Mouse (Mus musculus): Measurements from ENCODE around the gene Mterf4.

Gene Mterf4

GRCm38 (mm10) chr1:93277041-93277440, 28.7 kb downstream of the Mterf4 start:
- no peak for TF ChIP-seq GATA4 (IDR thresholded peaks at IDR 0.05; ENCODE audit: insufficient replicate concordance, low read length)

- no peak for TF ChIP-seq GATA4 (IDR thresholded peaks at IDR 0.05; ENCODE audit: insufficient replicate concordance, low read length)
Observed at GRCm38 (mm10) chr1:93275561-93275960, 30.2 kb downstream of the Mterf4 start.

- TF ChIP-seq GATA4 (IDR thresholded peaks at IDR 0.05; ENCODE audit: insufficient replicate concordance, low read length), result no peak
Observed at GRCm38 (mm10) chr1:93272409-93272821, 33.3 kb downstream of the Mterf4 start.

- no peak for TF ChIP-seq GATA4 (IDR thresholded peaks at IDR 0.05; ENCODE audit: insufficient replicate concordance, low read length)
Observed at GRCm38 (mm10) chr1:93271751-93272150, 34.0 kb downstream of the Mterf4 start.

GRCm38 (mm10) chr1:93270516-93271240, 35.0 kb downstream of the Mterf4 start:
- TF ChIP-seq GATA4 (IDR thresholded peaks at IDR 0.05; ENCODE audit: insufficient replicate concordance, low read length), result no peak

GRCm38 (mm10) chr1:93268246-93268645, 37.5 kb downstream of the Mterf4 start:
- no peak for TF ChIP-seq GATA4 (IDR thresholded peaks at IDR 0.05; ENCODE audit: insufficient replicate concordance, low read length)

GRCm38 (mm10) chr1:93267207-93267606, 38.5 kb downstream of the Mterf4 start:
- no peak for TF ChIP-seq GATA4 (IDR thresholded peaks at IDR 0.05; ENCODE audit: insufficient replicate concordance, low read length)

GRCm38 (mm10) chr1:93257560-93257959, 48.2 kb downstream of the Mterf4 start:
- TF ChIP-seq GATA4 (IDR thresholded peaks at IDR 0.05; ENCODE audit: insufficient replicate concordance, low read length), result no peak

- TF ChIP-seq GATA4 (IDR thresholded peaks at IDR 0.05; ENCODE audit: insufficient replicate concordance, low read length), result no peak
Observed at GRCm38 (mm10) chr1:93255761-93256160, 50.0 kb downstream of the Mterf4 start.

- no peak for TF ChIP-seq GATA4 (IDR thresholded peaks at IDR 0.05; ENCODE audit: insufficient replicate concordance, low read length)
Observed at GRCm38 (mm10) chr1:93252586-93252985, 53.1 kb downstream of the Mterf4 start.
